Mouse (Mus musculus): ENCODE results near the gene Mrpl22. TPM values are rescaled to one million over a fixed set of nuclear protein-coding genes. Genes with fewer than 3 reads are reported as not detected.
"Not testable (repeated sequence)": the region's sequence is repeated elsewhere in the genome, so short reads cannot be mapped to it uniquely, and the experiment has no call there.

The Mrpl22 gene
- polyA plus RNA-seq, 1 experiment from 2014 or later: 125 TPM

GRCm38 (mm10) chr11:58189675-58190074 is 18.2 kb downstream of the Mrpl22 start:
- no peak overlapping the region for H3K4me3 ChIP-seq
- no peaks in the 10 kb centered on the region for H3K36me3 ChIP-seq
- H3K4me2 ChIP-seq (replicated peaks): no peak overlapping the region
- H3K27me3 ChIP-seq: no peaks in the 10 kb centered on the region
- H3K9ac ChIP-seq: no peak overlapping the region
- no peak overlapping the region for H3K27ac ChIP-seq
- ATAC-seq (ENCODE audit: insufficient number of reproducible peaks, insufficient read depth, low FRiP score, low TSS enrichment): no peak
- WGBS: 92% methylated on average over 6 of the region's 6 CpGs
- H3K4me1 ChIP-seq: 0 out of 2 replicates have a peak, but pooled peaks cover 4% of the 10 kb centered on the region
- H3K9me3 ChIP-seq: no peaks in the 10 kb centered on the region

GRCm38 (mm10) chr11:58193326-58193725 is 21.9 kb downstream of the Mrpl22 start:
- Histone ChIP-seq H3K9me3 (no peaks in the 10 kb centered on the region), H3K27me3 (no peaks in the 10 kb centered on the region), H3K4me2 (replicated peaks) (no peak overlapping the region), H3K36me3 (no peaks in the 10 kb centered on the region), H3K4me3 (no peak overlapping the region), H3K9ac (no peak overlapping the region), H3K4me1 (0 out of 2 replicates have a peak, but pooled peaks cover 4% of the 10 kb centered on the region), H3K27ac (no peak overlapping the region)
- WGBS: 73% methylated on average over 3 of the region's 3 CpGs
- no peak for ATAC-seq (ENCODE audit: insufficient number of reproducible peaks, insufficient read depth, low FRiP score, low TSS enrichment)

- H3K9me3 ChIP-seq: no peaks in the 10 kb centered on the region
- no peak for ATAC-seq (ENCODE audit: insufficient number of reproducible peaks, insufficient read depth, low FRiP score, low TSS enrichment)
- no peak overlapping the region for H3K9ac ChIP-seq
- H3K4me3 ChIP-seq: no peak overlapping the region
- no peak overlapping the region for H3K4me2 ChIP-seq (replicated peaks)
- no peaks in the 10 kb centered on the region for H3K27me3 ChIP-seq
- H3K27ac ChIP-seq: no peak overlapping the region
- 0 out of 2 replicates have a peak, but pooled peaks cover 4% of the 10 kb centered on the region for H3K4me1 ChIP-seq
- H3K36me3 ChIP-seq: no peaks in the 10 kb centered on the region
- 52% methylated on average over 4 of the region's 4 CpGs for WGBS
These were observed 22.5 kb downstream of the Mrpl22 start for GRCm38 (mm10) chr11:58193860-58194520.

GRCm38 (mm10) chr11:58198663-58199062 is 27.2 kb downstream of the Mrpl22 start:
- H3K27ac ChIP-seq: no peak overlapping the region
- 0 out of 2 replicates have a peak, but pooled peaks cover 4% of the 10 kb centered on the region for H3K4me1 ChIP-seq
- H3K27me3 ChIP-seq: no peaks in the 10 kb centered on the region
- no peak for ATAC-seq (ENCODE audit: insufficient number of reproducible peaks, insufficient read depth, low FRiP score, low TSS enrichment)
- peak overlapping the region; percentile 46 for H3K4me3 ChIP-seq
- no peaks in the 10 kb centered on the region for H3K36me3 ChIP-seq
- H3K4me2 ChIP-seq (replicated peaks): peak overlapping the region; percentile 57
- H3K9ac ChIP-seq: no peak overlapping the region
- H3K9me3 ChIP-seq: no peaks in the 10 kb centered on the region
- WGBS: 94% methylated on average over 4 of the region's 4 CpGs

GRCm38 (mm10) chr11:58199229-58200037 is 28.0 kb downstream of the Mrpl22 start, which contains the start of the genes Igtp and Irgm2:
TSS of gene Igtp (plus strand) at chr11:58199556.
TSS of gene Irgm2 (plus strand) at chr11:58199618.
- Histone ChIP-seq H3K4me3 (peak within 1 kb of the TSS; percentile 46), H3K9ac (0 out of 2 replicates have a peak within 1 kb of the TSS, but pooled peaks have one; percentile 49), H3K4me2 (replicated peaks) (peak within 1 kb of the TSS; percentile 57)
- not testable (repeated sequence) for H3K9me3 ChIP-seq, H3K27me3 ChIP-seq, H3K4me1 ChIP-seq, H3K27ac ChIP-seq, H3K36me3 ChIP-seq
- 0 out of 2 replicates have a peak, but pooled peaks have one; percentile 59 for ATAC-seq (ENCODE audit: insufficient number of reproducible peaks, insufficient read depth, low FRiP score, low TSS enrichment)
- WGBS: 8% methylated on average over 14 of the region's 15 CpGs

GRCm38 (mm10) chr11:58200226-58200625 is 28.8 kb downstream of the Mrpl22 start:
- H3K4me3 ChIP-seq: no peak overlapping the region
- no peak overlapping the region for H3K9ac ChIP-seq
- no peaks in the 10 kb centered on the region for H3K9me3 ChIP-seq
- no peaks in the 10 kb centered on the region for H3K27me3 ChIP-seq
- H3K27ac ChIP-seq: no peak overlapping the region
- no peaks in the 10 kb centered on the region for H3K36me3 ChIP-seq
- no peak for ATAC-seq (ENCODE audit: insufficient number of reproducible peaks, insufficient read depth, low FRiP score, low TSS enrichment)
- 81% methylated on average over 4 of the region's 4 CpGs for WGBS
- no peaks in the 10 kb centered on the region for H3K4me1 ChIP-seq
- no peak overlapping the region for H3K4me2 ChIP-seq (replicated peaks)

- Histone ChIP-seq H3K36me3 (no peaks in the 10 kb centered on the region), H3K27me3 (no peaks in the 10 kb centered on the region), H3K27ac (no peak overlapping the region), H3K4me1 (no peaks in the 10 kb centered on the region), H3K4me3 (no peak overlapping the region), H3K9me3 (no peaks in the 10 kb centered on the region), H3K9ac (no peak overlapping the region), H3K4me2 (replicated peaks) (no peak overlapping the region)
- 82% methylated on average over 12 of the region's 12 CpGs for WGBS
- no peak for ATAC-seq (ENCODE audit: insufficient number of reproducible peaks, insufficient read depth, low FRiP score, low TSS enrichment)
These were observed 29.6 kb downstream of the Mrpl22 start for GRCm38 (mm10) chr11:58201052-58201451.

GRCm38 (mm10) chr11:58210321-58210886 is 38.9 kb downstream of the Mrpl22 start:
- no peak for ATAC-seq (ENCODE audit: insufficient number of reproducible peaks, insufficient read depth, low FRiP score, low TSS enrichment)
- WGBS: 90% methylated on average over 1 of the region's 1 CpGs

GRCm38 (mm10) chr11:58211062-58211681 is 39.7 kb downstream of the Mrpl22 start:
- 27% methylated on average over 9 of the region's 9 CpGs for WGBS
- H3K27ac ChIP-seq: no peak overlapping the region; the same call in 1 of the 2 replicates
- no peak overlapping the region for H3K9ac ChIP-seq
- no peaks in the 10 kb centered on the region for H3K36me3 ChIP-seq
- H3K4me3 ChIP-seq: no peak overlapping the region
- H3K4me2 ChIP-seq (replicated peaks): no peak overlapping the region
- H3K27me3 ChIP-seq: no peaks in the 10 kb centered on the region
- ATAC-seq (ENCODE audit: insufficient number of reproducible peaks, insufficient read depth, low FRiP score, low TSS enrichment): no peak
- no peaks in the 10 kb centered on the region for H3K9me3 ChIP-seq
- peaks cover 11% of the 10 kb centered on the region for H3K4me1 ChIP-seq

More at GRCm38 (mm10) chr11:58210321-58210886, 38.9 kb downstream of the Mrpl22 start:
- H3K36me3 ChIP-seq: no peaks in the 10 kb centered on the region
- no peaks in the 10 kb centered on the region for H3K27me3 ChIP-seq
- no peak overlapping the region for H3K27ac ChIP-seq
- no peak overlapping the region for H3K9ac ChIP-seq
- no peak overlapping the region for H3K4me3 ChIP-seq
- no peaks in the 10 kb centered on the region for H3K9me3 ChIP-seq
- H3K4me2 ChIP-seq (replicated peaks): no peak overlapping the region
- peaks cover 10% of the 10 kb centered on the region for H3K4me1 ChIP-seq

- H3K4me3 ChIP-seq: no peak overlapping the region
- no peaks in the 10 kb centered on the region for H3K36me3 ChIP-seq
- H3K9ac ChIP-seq: no peak overlapping the region
- H3K27ac ChIP-seq: no peak overlapping the region
- H3K27me3 ChIP-seq: no peaks in the 10 kb centered on the region
- 22% methylated on average over 2 of the region's 2 CpGs for WGBS
- ATAC-seq (ENCODE audit: insufficient number of reproducible peaks, insufficient read depth, low FRiP score, low TSS enrichment): no peak
- H3K4me2 ChIP-seq (replicated peaks): no peak overlapping the region
- H3K4me1 ChIP-seq: peaks cover 11% of the 10 kb centered on the region
- H3K9me3 ChIP-seq: no peaks in the 10 kb centered on the region
These were observed 40.2 kb downstream of the Mrpl22 start for GRCm38 (mm10) chr11:58211682-58212067.

- no peaks in the 10 kb centered on the region; the same call in 1 of the 2 replicates for H3K27me3 ChIP-seq
- 82% methylated on average over 7 of the region's 7 CpGs for WGBS
- no peaks in the 10 kb centered on the region for H3K36me3 ChIP-seq
- H3K4me3 ChIP-seq: no peak overlapping the region
- no peak overlapping the region for H3K4me2 ChIP-seq (replicated peaks)
- no peak overlapping the region for H3K9ac ChIP-seq
- peaks cover 11% of the 10 kb centered on the region for H3K4me1 ChIP-seq
- ATAC-seq (ENCODE audit: insufficient number of reproducible peaks, insufficient read depth, low FRiP score, low TSS enrichment): no peak
- H3K27ac ChIP-seq: no peak overlapping the region
- no peaks in the 10 kb centered on the region for H3K9me3 ChIP-seq
These were observed 42.3 kb downstream of the Mrpl22 start for GRCm38 (mm10) chr11:58213673-58214342.
